Mouse (Mus musculus): ENCODE measurements at regions not wholly inside any gene's neighbourhood (a gene's known extent, or its start where the extent isn't known, plus 50 kb on each side); places are given as distances from the start of the nearest gene placed in this dataset.

- TF ChIP-seq CTCF (conservative IDR thresholded peaks at IDR 0.05; ENCODE audit: insufficient read depth, insufficient read length, low read depth, low read length) (no peak), POLR2A (IDR thresholded peaks at IDR 0.05; ENCODE audit: low read depth, low read length) (no peak)
These were observed 148.0 kb downstream of the Postn start for GRCm38 (mm10) chr3:54508906-54509305.
